Mouse (Mus musculus) spleen, adult 2 months (tissue): Measurements from ENCODE around the gene Tmcc2.

Experiments used
- CTCF ChIP-seq: fragments of 200-500 bp; IDR thresholded peaks from 2 replicates; pipeline ENCODE4 v1.5.1; 2011; ENCODE audit warnings: mild to moderate bottlenecking, inconsistent platforms; ENCODE audit not compliant: insufficient read depth, insufficient read length, insufficient replicate concordance; ENCODE audit errors: extremely low read depth
- POLR2A ChIP-seq: fragments of 200-500 bp; IDR thresholded peaks from 2 replicates; pipeline ENCODE4 v1.6.1; 2011; ENCODE audit warnings: low read depth, low read length, inconsistent platforms

DNA sequence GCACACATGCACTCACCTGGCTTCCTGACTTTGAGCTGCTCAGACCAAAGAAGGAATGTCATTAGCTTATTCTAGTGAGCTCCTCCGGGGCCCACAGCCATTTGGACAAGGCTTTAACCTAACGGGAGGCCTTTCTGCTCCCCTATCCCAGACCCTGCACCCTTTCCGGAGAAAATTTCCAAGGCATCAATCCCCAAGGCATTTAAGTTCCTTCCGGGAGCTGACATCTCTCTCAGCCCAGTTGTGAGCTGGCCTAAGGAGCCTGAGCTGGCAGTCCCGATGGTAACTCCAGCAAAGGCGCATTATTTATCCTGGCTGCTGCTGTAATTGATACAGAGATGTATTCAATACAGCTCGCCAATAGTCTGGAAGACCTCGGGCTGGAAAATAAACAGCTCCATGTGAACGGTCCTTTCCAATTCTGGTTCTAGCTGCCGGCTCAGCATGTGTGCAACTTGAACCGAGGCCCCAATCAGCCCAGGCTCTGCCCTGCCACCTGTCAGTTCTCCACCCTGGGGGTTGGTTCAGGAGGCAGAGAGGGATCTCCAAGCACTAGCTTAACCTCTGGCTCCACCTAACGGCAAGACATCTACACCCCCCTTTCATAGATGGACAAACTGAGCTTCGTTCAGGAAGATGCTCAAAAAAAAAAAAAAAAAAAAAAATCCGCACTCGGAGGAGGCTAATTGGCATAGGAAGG lies 1.0 kb downstream of the Tmcc2 start:
- TF ChIP-seq POLR2A (no peak), CTCF (peak; percentile 48; the same call in 1 of the 2 replicates)
